Mouse (Mus musculus) layer of hippocampus, adult 2 months (tissue): ENCODE results near the gene Ptprg. TPM values are rescaled to one million over a fixed set of nuclear protein-coding genes. Genes with fewer than 3 reads are reported as not detected.

Experiments
- DNase-seq, 2 experiments: peaks; one replicate each; pipeline ENCODE4 v3.0.0; 2022; ENCODE audit warnings: low spot score in 2 of 2
- H3K27ac ChIP-seq: fragments of 200-600 bp; 2 replicates; pipeline ENCODE4 v1.8.1; 2022
- H3K4me3 ChIP-seq: fragments of 200-600 bp; 2 replicates; pipeline ENCODE4 v1.8.1; 2022; ENCODE audit warnings: mild to moderate bottlenecking
- CTCF ChIP-seq: fragments of 200-600 bp; conservative IDR thresholded peaks from 2 replicates; pipeline ENCODE4 v1.8.1; 2022; ENCODE audit warnings: antibody characterized with exemption, mild to moderate bottlenecking, moderate library complexity
- total RNA-seq, 2 experiments: library from RNA; stranded (reverse); gene quantifications; 2 replicates each; pipeline ENCODE4 v1.2.3; 2021

Ptprg gene
- total RNA-seq, 2 experiments from 2014 or later, result 106 to 112 TPM

- Histone ChIP-seq H3K4me3 (no peak overlapping the region), H3K27ac (no peak overlapping the region)
- no peak for TF ChIP-seq CTCF
- no peak for DNase-seq
Measured at GRCm38 (mm10) chr14:12124682-12125081, 571.4 kb downstream of the Ptprg start.

- H3K4me3 ChIP-seq, result no peak overlapping the region
- DNase-seq, result no peak
- no peak for TF ChIP-seq CTCF
- no peak overlapping the region for H3K27ac ChIP-seq
Measured at GRCm38 (mm10) chr14:12127951-12128350, 574.6 kb downstream of the Ptprg start.

GRCm38 (mm10) chr14:12132046-12132615 is 578.8 kb downstream of the Ptprg start:
- TF ChIP-seq CTCF, result no peak
- no peak for DNase-seq
- no peak overlapping the region for H3K27ac ChIP-seq
- H3K4me3 ChIP-seq, result no peak overlapping the region

GRCm38 (mm10) chr14:12133163-12133562 is 579.8 kb downstream of the Ptprg start:
- Histone ChIP-seq H3K27ac (no peak overlapping the region), H3K4me3 (no peak overlapping the region)
- TF ChIP-seq CTCF, result no peak
- no peak for DNase-seq

GRCm38 (mm10) chr14:12134504-12134903 is 581.2 kb downstream of the Ptprg start:
- no peak overlapping the region for H3K4me3 ChIP-seq
- no peak for TF ChIP-seq CTCF
- peak overlapping the region; percentile 21; the same call in 1 of the 2 replicates for H3K27ac ChIP-seq
- DNase-seq, result no peak

GRCm38 (mm10) chr14:12136536-12136935 is 583.2 kb downstream of the Ptprg start:
- Histone ChIP-seq H3K4me3 (no peak overlapping the region), H3K27ac (peak overlapping the region; percentile 3)
- TF ChIP-seq CTCF, result no peak
- no peak for DNase-seq

GRCm38 (mm10) chr14:12139643-12140481 is 586.5 kb downstream of the Ptprg start:
- DNase-seq, result peak; percentile 70 to 77
- TF ChIP-seq CTCF, result peak; percentile 89
- H3K27ac ChIP-seq, result peak overlapping the region; percentile 72
- H3K4me3 ChIP-seq, result peak overlapping the region; percentile 3

- Histone ChIP-seq H3K4me3 (no peak overlapping the region), H3K27ac (no peak overlapping the region)
- no peak for TF ChIP-seq CTCF
- no peak for DNase-seq
Measured at GRCm38 (mm10) chr14:12143941-12144485, 590.7 kb downstream of the Ptprg start.

GRCm38 (mm10) chr14:12145919-12146318 is 592.6 kb downstream of the Ptprg start:
- TF ChIP-seq CTCF, result peak; percentile 71
- peak in 1 of 2 experiments; percentile 25 for DNase-seq
- Histone ChIP-seq H3K27ac (no peak overlapping the region), H3K4me3 (no peak overlapping the region)

GRCm38 (mm10) chr14:12149529-12149928 is 596.2 kb downstream of the Ptprg start:
- H3K4me3 ChIP-seq, result no peak overlapping the region
- no peak for TF ChIP-seq CTCF
- DNase-seq, result no peak

GRCm38 (mm10) chr14:12151927-12152326 is 598.6 kb downstream of the Ptprg start:
- peak; percentile 95 for TF ChIP-seq CTCF
- DNase-seq, result peak; percentile 60 to 78

More at GRCm38 (mm10) chr14:12149529-12149928, 596.2 kb downstream of the Ptprg start:
- no peak overlapping the region for H3K27ac ChIP-seq

GRCm38 (mm10) chr14:12152748-12153147 is 599.4 kb downstream of the Ptprg start:
- Histone ChIP-seq H3K4me3 (no peak overlapping the region), H3K27ac (no peak overlapping the region)
- DNase-seq, result no peak
- no peak for TF ChIP-seq CTCF

More at GRCm38 (mm10) chr14:12151927-12152326, 598.6 kb downstream of the Ptprg start:
- Histone ChIP-seq H3K4me3 (no peak overlapping the region), H3K27ac (no peak overlapping the region)

GRCm38 (mm10) chr14:12153599-12153998 is 600.3 kb downstream of the Ptprg start:
- TF ChIP-seq CTCF, result no peak
- no peak for DNase-seq
- Histone ChIP-seq H3K27ac (no peak overlapping the region), H3K4me3 (no peak overlapping the region)
